Mouse (Mus musculus) midbrain, postnatal 0 days (tissue): ENCODE measurements around the gene Sik1. TPM values are rescaled to one million over a fixed set of nuclear protein-coding genes. Genes with fewer than 3 reads are reported as not detected.

Source experiments
- ATAC-seq: fragments of 200-750 bp; cut with Nextera tagmentation; 2 replicates; pipeline ENCODE4 v1.8.0; 2017; ENCODE audit warnings: moderate number of reproducible peaks, mild to moderate bottlenecking, moderate TSS enrichment, moderate library complexity; ENCODE audit not compliant: low FRiP score
- DNase-seq: peaks from one replicate; pipeline ENCODE4 v3.0.0-alpha.2; 2015; ENCODE audit warnings: low spot score
- H3K27ac ChIP-seq: fragments of 300-500 bp; sonication (generic); 2 replicates; pipeline ENCODE4 v1.5.1; 2014; ENCODE audit warnings: low read depth, mild to moderate bottlenecking, low read length, mixed read lengths
- H3K27me3 ChIP-seq: fragments of 300-500 bp; sonication (generic); 2 replicates; pipeline ENCODE4 v1.6.1; 2014; ENCODE audit warnings: low read length, control low read depth, mixed read lengths; ENCODE audit not compliant: insufficient read depth
- H3K36me3 ChIP-seq: fragments of 300-500 bp; sonication (generic); 2 replicates; pipeline ENCODE4 v1.6.1; 2014; ENCODE audit warnings: low read length, control low read depth, mixed read lengths; ENCODE audit not compliant: insufficient read depth
- H3K4me1 ChIP-seq: fragments of 300-500 bp; sonication (generic); 2 replicates; pipeline ENCODE4 v1.6.1; 2014; ENCODE audit warnings: mild to moderate bottlenecking, control low read depth, antibody characterized with exemption, low read length, mixed read lengths; ENCODE audit not compliant: insufficient read depth
- H3K4me2 ChIP-seq: fragments of 300-500 bp; sonication (generic); 2 replicates; pipeline ENCODE4 v1.6.1; 2014; ENCODE audit warnings: low read depth, mild to moderate bottlenecking, low read length, mixed read lengths; ENCODE audit not compliant: poor library complexity, severe bottlenecking
- H3K4me3 ChIP-seq: fragments of 300-500 bp; sonication (generic); 2 replicates; pipeline ENCODE4 v1.5.1; 2014; ENCODE audit warnings: low read depth, mild to moderate bottlenecking, low read length, moderate library complexity
- H3K9ac ChIP-seq: fragments of 300-500 bp; sonication (generic); replicated peaks from 2 replicates; pipeline ENCODE4 v1.6.1; 2014; ENCODE audit warnings: mild to moderate bottlenecking, low read length, moderate library complexity, mixed read lengths; ENCODE audit not compliant: poor library complexity, severe bottlenecking
- H3K9me3 ChIP-seq: fragments of 300-500 bp; sonication (generic); 2 replicates; pipeline ENCODE4 v1.6.1; 2016; ENCODE audit warnings: low read length, control low read depth
- CTCF ChIP-seq: IDR thresholded peaks from 2 replicates; pipeline ENCODE4 v1.5.1; 2016; ENCODE audit warnings: antibody characterized with exemption, mild to moderate bottlenecking
- WGBS: fragments of 180-500 bp; shearing (Covaris S2); extraction: QIAGEN DNeasy Blood & Tissue Kit; methylation state at CpG from one replicate; pipeline ENCODE4 v1.1.7; 2014; 5-methylcytosine and 5-hydroxymethylcytosine counted together
- polyA plus RNA-seq: library from polyadenylated mRNA; unstranded; fragments of >200 nt; fragmentation: Nextera tagmentation; extraction: Ambion mirVana; gene quantifications from 2 replicates; pipeline ENCODE4 v1.2.1, GENCODE M21; 2015
- total RNA-seq: library from RNA; depleted of rRNA; stranded (reverse); fragments of >200 nt; gene quantifications from 2 replicates; pipeline ENCODE4 v1.2.3, GENCODE M21; 2014

Gene Sik1
- total and polyA plus RNA-seq, 2 experiments from 2014 or later: 22.3 to 54.2 TPM

DNA sequence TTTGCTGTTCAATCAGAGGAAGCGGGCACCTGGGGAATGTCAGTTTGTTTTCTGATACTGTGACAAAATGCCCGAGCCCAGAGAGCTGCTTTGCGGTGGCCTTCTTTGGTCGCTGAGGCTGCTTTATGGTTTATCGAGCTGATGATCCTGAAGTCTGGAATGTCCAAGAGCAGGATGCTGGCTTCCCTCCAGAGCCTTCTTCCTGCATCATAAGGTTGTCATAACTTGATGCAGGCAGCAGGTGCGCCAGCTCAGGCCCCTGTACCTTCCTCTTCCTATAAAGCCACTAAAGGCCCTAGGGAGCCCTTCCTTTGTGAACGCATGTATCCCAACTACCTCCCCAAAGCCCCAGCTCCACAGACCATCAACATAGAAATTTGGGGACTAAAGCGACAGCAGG, 5.3 kb upstream of the Sik1 start:
- no peaks in the 10 kb centered on the region for H3K36me3 ChIP-seq
- no peak for TF ChIP-seq CTCF
- no peak overlapping the region for H3K4me2 ChIP-seq
- 92% methylated on average over 8 of the region's 8 CpGs for WGBS
- DNase-seq (no peak), ATAC-seq (no peak)
- no peak overlapping the region for H3K27ac ChIP-seq
- H3K9me3 ChIP-seq: no peaks in the 10 kb centered on the region
- no peaks in the 10 kb centered on the region for H3K27me3 ChIP-seq
- no peak overlapping the region for H3K9ac ChIP-seq
- H3K4me1 ChIP-seq: no peaks in the 10 kb centered on the region; the same call in 1 of the 2 replicates
- H3K4me3 ChIP-seq: no peak overlapping the region

- Histone ChIP-seq H3K36me3 (no peaks in the 10 kb centered on the region), H3K9me3 (no peaks in the 10 kb centered on the region), H3K4me3 (no peak overlapping the region), H3K27me3 (no peaks in the 10 kb centered on the region), H3K27ac (no peak overlapping the region), H3K4me2 (no peak overlapping the region), H3K4me1 (no peaks in the 10 kb centered on the region; the same call in 1 of the 2 replicates), H3K9ac (no peak overlapping the region)
- 72% methylated on average over 2 of the region's 2 CpGs for WGBS
- no peak for TF ChIP-seq CTCF
- no peak for ATAC-seq
- DNase-seq: no peak
Observed at GRCm38 (mm10) chr17:31859367-31859766, 3.8 kb upstream of the Sik1 start.

DNA sequence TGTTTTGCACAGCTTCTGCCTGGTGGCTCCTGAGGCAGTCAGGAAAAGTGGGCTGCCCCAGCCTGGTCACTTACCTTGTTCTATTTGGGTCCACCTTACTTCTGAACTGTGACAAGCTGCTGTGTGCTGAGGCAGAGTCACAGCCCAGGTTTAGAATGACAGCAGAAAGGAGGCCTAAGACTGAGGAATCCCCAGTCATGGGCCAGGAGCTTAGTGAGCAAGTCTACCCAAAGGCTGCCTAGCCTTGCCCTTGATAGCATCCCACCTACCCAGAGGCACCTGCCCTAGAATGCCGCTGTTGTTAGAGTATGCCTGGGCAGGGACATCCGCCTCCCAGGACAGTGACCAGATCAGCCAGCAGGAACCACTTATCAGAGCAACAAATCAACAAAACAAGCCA, 3.2 kb upstream of the Sik1 start:
- no peak for TF ChIP-seq CTCF
- no peak overlapping the region for H3K4me2 ChIP-seq
- H3K4me3 ChIP-seq: no peak overlapping the region
- H3K27me3 ChIP-seq: no peaks in the 10 kb centered on the region
- H3K27ac ChIP-seq: no peak overlapping the region
- ATAC-seq (no peak), DNase-seq (no peak)
- H3K9ac ChIP-seq: no peak overlapping the region
- no peaks in the 10 kb centered on the region; the same call in 1 of the 2 replicates for H3K4me1 ChIP-seq
- no peaks in the 10 kb centered on the region for H3K9me3 ChIP-seq
- H3K36me3 ChIP-seq: no peaks in the 10 kb centered on the region
- 91% methylated on average over 2 of the region's 2 CpGs for WGBS

DNA sequence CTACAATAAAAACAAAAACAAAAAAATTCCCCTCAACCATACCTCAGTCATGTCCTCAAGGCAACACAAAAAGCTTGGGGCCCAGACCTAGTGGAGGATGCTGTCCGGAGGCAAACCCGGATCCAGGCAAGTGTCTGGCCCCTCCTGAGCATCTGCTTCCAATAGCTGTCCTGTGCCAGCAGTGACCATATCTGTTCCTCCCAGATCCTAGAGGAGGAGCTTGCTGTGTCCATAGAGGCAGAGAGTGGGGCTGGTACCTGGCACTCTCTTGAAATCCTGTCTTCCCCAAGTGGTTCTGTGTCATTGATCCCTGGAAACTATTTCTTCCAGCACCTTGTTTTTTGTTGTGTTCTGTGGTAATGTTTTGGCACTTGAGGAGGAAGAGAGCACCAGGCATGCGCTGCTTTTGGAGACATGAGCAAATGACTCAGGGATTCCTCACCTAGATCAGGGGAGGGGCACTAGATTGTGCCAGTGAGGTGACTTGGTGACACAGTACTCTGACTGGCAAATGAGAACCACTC, 2.4 kb upstream of the Sik1 start:
- 90% methylated on average over 3 of the region's 3 CpGs for WGBS
- no peak overlapping the region for H3K4me2 ChIP-seq
- no peak overlapping the region for H3K9ac ChIP-seq

GRCm38 (mm10) chr17:31857251-31857650, 1.6 kb upstream of the Sik1 start:
- DNase-seq (no peak), ATAC-seq (no peak)
- Histone ChIP-seq H3K9me3 (no peaks in the 10 kb centered on the region), H3K27me3 (no peaks in the 10 kb centered on the region), H3K4me3 (no peak overlapping the region), H3K4me2 (no peak overlapping the region), H3K36me3 (no peaks in the 10 kb centered on the region), H3K9ac (no peak overlapping the region), H3K4me1 (peaks cover 3% of the 10 kb centered on the region; the same call in 1 of the 2 replicates), H3K27ac (no peak overlapping the region)
- no peak for TF ChIP-seq CTCF
- 87% methylated on average over 4 of the region's 4 CpGs for WGBS

More for the DNA sequence above, 2.4 kb upstream of the Sik1 start:
- no peak overlapping the region for H3K4me3 ChIP-seq
- no peaks in the 10 kb centered on the region for H3K27me3 ChIP-seq
- ATAC-seq: no peak
- H3K9me3 ChIP-seq: no peaks in the 10 kb centered on the region
- DNase-seq: no peak
- no peak for TF ChIP-seq CTCF
- no peaks in the 10 kb centered on the region for H3K36me3 ChIP-seq
- peaks cover 3% of the 10 kb centered on the region; the same call in 1 of the 2 replicates for H3K4me1 ChIP-seq
- H3K27ac ChIP-seq: no peak overlapping the region

GRCm38 (mm10) chr17:31856519-31857160, 1.0 kb upstream of the Sik1 start:
- TF ChIP-seq CTCF: no peak; the same call in 1 of the 2 replicates
- Histone ChIP-seq H3K9me3 (no peaks in the 10 kb centered on the region), H3K27me3 (no peaks in the 10 kb centered on the region), H3K36me3 (no peaks in the 10 kb centered on the region), H3K9ac (peak overlapping the region; percentile 60; the same call in 1 of the 2 replicates), H3K4me3 (peak overlapping the region; percentile 62; the same call in 1 of the 2 replicates), H3K4me2 (peak overlapping the region; percentile 63), H3K4me1 (peaks cover 3% of the 10 kb centered on the region; the same call in 1 of the 2 replicates), H3K27ac (peak overlapping the region; percentile 67; the same call in 1 of the 2 replicates)
- WGBS: 33% methylated on average over 17 of the region's 17 CpGs
- peak; percentile 76 for DNase-seq
- peak; percentile 2; the same call in 1 of the 2 replicates for ATAC-seq
